Mouse (Mus musculus): ENCODE measurements around the gene P4htm. TPM values are rescaled to one million over a fixed set of nuclear protein-coding genes. Genes with fewer than 3 reads are reported as not detected.

P4htm gene
- total RNA-seq, 1 experiment, result 13.7 TPM

DNA sequence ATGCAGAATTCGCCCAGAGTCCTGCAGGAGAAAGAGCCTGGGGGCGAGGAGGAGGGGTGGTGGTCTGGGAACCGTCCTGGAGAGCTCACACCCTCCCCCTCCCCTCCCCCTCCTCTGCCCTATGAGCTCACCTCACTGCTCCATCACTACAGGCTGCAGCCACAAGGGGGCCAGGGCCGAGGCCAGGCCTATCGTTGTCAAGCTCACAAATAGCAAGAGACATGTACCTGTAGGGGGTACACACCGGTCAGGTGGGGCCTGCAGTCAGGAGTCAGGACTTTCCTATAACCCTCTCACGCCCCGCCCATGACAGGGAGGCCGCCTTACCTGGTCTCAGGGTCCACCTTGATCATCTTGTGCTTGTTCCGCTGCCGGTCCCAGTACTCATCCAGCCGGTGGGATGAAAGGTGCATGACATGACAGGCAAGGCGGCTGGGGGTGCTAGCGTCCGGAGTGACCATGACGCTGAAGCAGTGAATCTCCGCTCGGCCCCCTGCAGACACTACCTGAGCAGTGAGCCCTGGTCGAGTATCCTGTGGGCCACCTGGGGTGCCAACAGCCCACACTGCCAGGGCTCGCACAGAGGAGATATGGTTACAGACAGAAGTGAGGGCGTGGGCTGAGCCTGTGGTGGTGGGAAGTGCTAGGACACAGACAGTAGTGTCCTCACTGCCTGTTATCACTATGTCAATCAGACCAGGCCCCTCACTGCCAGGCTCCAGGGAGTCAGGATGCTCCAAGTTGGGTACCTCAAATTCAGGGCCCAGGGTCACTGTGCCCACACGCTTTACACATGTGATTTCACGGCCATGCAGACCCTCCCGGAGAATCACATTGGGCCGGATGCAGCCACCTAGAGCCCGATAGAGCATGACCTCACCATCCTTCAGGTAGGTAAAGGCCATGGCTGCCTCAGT lies 23.4 kb downstream of the P4htm start:
- H3K36me3 ChIP-seq (ENCODE audit: control insufficient read depth, insufficient read depth, low read length, poor library complexity, severe bottlenecking), result peaks cover 35% of the 10 kb centered on the region
- peak overlapping the region; percentile 17; the same call in 1 of the 2 replicates for H3K9ac ChIP-seq (ENCODE audit: insufficient read depth, low read depth, low read length, poor library complexity, severe bottlenecking)
- H3K4me1 ChIP-seq (ENCODE audit: control insufficient read depth in 2 of 2, insufficient read depth in 2 of 2, low read length in 2 of 2, poor library complexity in 1 of 2), result peaks cover 4 to 41% of the 10 kb centered on the region in 2 experiments; a peak in 3 of 4 replicates

DNA sequence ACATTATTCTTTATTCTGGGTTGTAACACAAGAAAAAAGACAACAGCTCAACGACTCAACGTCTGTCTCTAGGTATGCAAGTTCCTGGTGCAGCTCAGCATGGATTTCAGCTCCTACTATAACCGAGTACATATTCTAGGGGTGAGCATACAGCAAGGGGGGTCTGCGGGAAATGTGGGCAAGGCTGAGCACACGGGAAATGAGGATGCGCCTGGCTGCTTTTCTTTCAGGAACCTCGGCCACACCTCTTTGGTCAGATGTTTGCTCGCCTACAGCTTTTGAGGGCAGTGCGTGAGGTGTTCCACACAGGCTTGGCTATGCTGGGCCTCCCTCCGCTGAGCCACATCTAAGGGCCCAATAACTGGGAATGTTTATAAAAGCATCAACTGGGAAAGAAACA lies 25.1 kb downstream of the P4htm start:
- DNase-seq (ENCODE audit: low read depth, low spot score), result no peak
- peaks cover 6 to 39% of the 10 kb centered on the region in 2 experiments; a peak in 3 of 4 replicates for H3K4me1 ChIP-seq (ENCODE audit: control insufficient read depth in 2 of 2, insufficient read depth in 2 of 2, low read length in 2 of 2, poor library complexity in 1 of 2)
- H3K36me3 ChIP-seq (ENCODE audit: control insufficient read depth, insufficient read depth, low read length, poor library complexity, severe bottlenecking), result peaks cover 35% of the 10 kb centered on the region
- in situ Hi-C loops (cut with MboI; ENCODE audit: low sequenced_read_pairs in 2 of 2, unreplicated experiment in 2 of 2), result no loop called here
- H3K27ac ChIP-seq (ENCODE audit: insufficient read depth, low read depth, low read length, poor library complexity, severe bottlenecking), result no peak overlapping the region
- TF ChIP-seq ZNF384 (IDR thresholded peaks at IDR 0.05; ENCODE audit: low read depth, low read length), result no peak
- TF ChIP-seq MAFK (IDR thresholded peaks at IDR 0.05; ENCODE audit: insufficient read depth, low read depth, low read length), result no peak
- no peak for TF ChIP-seq CHD2 (IDR thresholded peaks at IDR 0.05; ENCODE audit: low read depth, low read length)
- TF ChIP-seq HCFC1 (IDR thresholded peaks at IDR 0.05; ENCODE audit: borderline replicate concordance, insufficient read depth, low read length), result no peak
- TF ChIP-seq ZC3H11A (IDR thresholded peaks at IDR 0.05; ENCODE audit: borderline replicate concordance, low read depth, low read length), result no peak
- H3K4me3 ChIP-seq (ENCODE audit: insufficient read depth in 1 of 2, low read depth in 1 of 2, low read length in 2 of 2, poor library complexity in 1 of 2, severe bottlenecking in 1 of 2), result no peak overlapping the region
- no peak overlapping the region for H3K9ac ChIP-seq (ENCODE audit: insufficient read depth, low read depth, low read length, poor library complexity, severe bottlenecking)
- no peaks in the 10 kb centered on the region for H3K9me3 ChIP-seq (ENCODE audit: control insufficient read depth, insufficient read depth, low read depth, low read length)

More for the DNA sequence above, 23.4 kb downstream of the P4htm start:
- Histone ChIP-seq H3K27ac (ENCODE audit: insufficient read depth, low read depth, low read length, poor library complexity, severe bottlenecking) (peak overlapping the region; percentile 29; the same call in 1 of the 2 replicates), H3K4me3 (ENCODE audit: insufficient read depth in 1 of 2, low read depth in 1 of 2, low read length in 2 of 2, poor library complexity in 1 of 2, severe bottlenecking in 1 of 2) (peak overlapping the region; percentile 2 to 9; a peak in 1 of 4 replicates), H3K9me3 (ENCODE audit: control insufficient read depth, insufficient read depth, low read depth, low read length) (no peaks in the 10 kb centered on the region)
- in situ Hi-C loops (cut with MboI; ENCODE audit: low sequenced_read_pairs in 2 of 2, unreplicated experiment in 2 of 2), result no loop called here
- TF ChIP-seq HCFC1 (IDR thresholded peaks at IDR 0.05; ENCODE audit: borderline replicate concordance, insufficient read depth, low read length), result no peak
- TF ChIP-seq ZC3H11A (IDR thresholded peaks at IDR 0.05; ENCODE audit: borderline replicate concordance, low read depth, low read length), result no peak
- TF ChIP-seq ZNF384 (IDR thresholded peaks at IDR 0.05; ENCODE audit: low read depth, low read length), result no peak
- TF ChIP-seq CHD2 (IDR thresholded peaks at IDR 0.05; ENCODE audit: low read depth, low read length), result no peak
- TF ChIP-seq MAFK (IDR thresholded peaks at IDR 0.05; ENCODE audit: insufficient read depth, low read depth, low read length), result no peak
- DNase-seq (ENCODE audit: low read depth, low spot score), result peak; percentile 82

DNA sequence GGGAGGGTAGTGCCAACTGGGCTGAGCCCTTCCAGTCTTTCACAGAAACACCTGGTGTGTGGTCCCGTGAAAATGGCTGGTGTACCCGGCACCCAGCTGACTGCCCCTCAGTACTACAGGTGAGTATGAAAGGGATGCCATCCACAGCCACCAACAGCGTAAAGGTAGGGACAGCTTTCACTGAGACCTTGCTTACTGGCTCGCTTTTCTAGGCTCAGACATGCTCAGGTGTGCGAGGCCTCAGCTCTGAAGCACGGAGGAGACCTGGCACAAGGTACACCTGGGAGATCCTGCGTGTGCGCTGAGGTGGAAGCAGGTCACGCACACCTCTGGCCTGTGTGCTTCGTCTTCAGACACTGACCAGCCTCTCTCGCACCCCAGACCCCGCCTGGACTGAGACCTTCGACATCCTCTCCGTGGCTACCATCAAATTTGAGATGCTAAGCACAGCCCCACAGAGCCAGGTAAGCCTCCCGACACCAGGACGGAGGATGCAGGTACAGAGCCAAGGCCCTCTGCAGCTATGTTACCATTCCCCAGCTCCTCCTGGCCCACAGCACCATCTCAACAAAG lies 26.0 kb downstream of the P4htm start:
- H3K9ac ChIP-seq (ENCODE audit: insufficient read depth, low read depth, low read length, poor library complexity, severe bottlenecking), result no peak overlapping the region
- in situ Hi-C loops (cut with MboI; ENCODE audit: low sequenced_read_pairs in 2 of 2, unreplicated experiment in 2 of 2), result no loop called here
- TF ChIP-seq MAFK (IDR thresholded peaks at IDR 0.05; ENCODE audit: insufficient read depth, low read depth, low read length), result no peak
- no peak for TF ChIP-seq HCFC1 (IDR thresholded peaks at IDR 0.05; ENCODE audit: borderline replicate concordance, insufficient read depth, low read length)
- TF ChIP-seq CHD2 (IDR thresholded peaks at IDR 0.05; ENCODE audit: low read depth, low read length), result no peak
- TF ChIP-seq ZC3H11A (IDR thresholded peaks at IDR 0.05; ENCODE audit: borderline replicate concordance, low read depth, low read length), result no peak
- H3K4me3 ChIP-seq (ENCODE audit: insufficient read depth in 1 of 2, low read depth in 1 of 2, low read length in 2 of 2, poor library complexity in 1 of 2, severe bottlenecking in 1 of 2), result no peak overlapping the region
- no peak for DNase-seq (ENCODE audit: low read depth, low spot score)
- H3K27ac ChIP-seq (ENCODE audit: insufficient read depth, low read depth, low read length, poor library complexity, severe bottlenecking), result no peak overlapping the region
- H3K9me3 ChIP-seq (ENCODE audit: control insufficient read depth, insufficient read depth, low read depth, low read length), result no peaks in the 10 kb centered on the region
- H3K36me3 ChIP-seq (ENCODE audit: control insufficient read depth, insufficient read depth, low read length, poor library complexity, severe bottlenecking), result peaks cover 35% of the 10 kb centered on the region
- peaks cover 6 to 32% of the 10 kb centered on the region in 2 experiments; a peak in 3 of 4 replicates for H3K4me1 ChIP-seq (ENCODE audit: control insufficient read depth in 2 of 2, insufficient read depth in 2 of 2, low read length in 2 of 2, poor library complexity in 1 of 2)

DNA sequence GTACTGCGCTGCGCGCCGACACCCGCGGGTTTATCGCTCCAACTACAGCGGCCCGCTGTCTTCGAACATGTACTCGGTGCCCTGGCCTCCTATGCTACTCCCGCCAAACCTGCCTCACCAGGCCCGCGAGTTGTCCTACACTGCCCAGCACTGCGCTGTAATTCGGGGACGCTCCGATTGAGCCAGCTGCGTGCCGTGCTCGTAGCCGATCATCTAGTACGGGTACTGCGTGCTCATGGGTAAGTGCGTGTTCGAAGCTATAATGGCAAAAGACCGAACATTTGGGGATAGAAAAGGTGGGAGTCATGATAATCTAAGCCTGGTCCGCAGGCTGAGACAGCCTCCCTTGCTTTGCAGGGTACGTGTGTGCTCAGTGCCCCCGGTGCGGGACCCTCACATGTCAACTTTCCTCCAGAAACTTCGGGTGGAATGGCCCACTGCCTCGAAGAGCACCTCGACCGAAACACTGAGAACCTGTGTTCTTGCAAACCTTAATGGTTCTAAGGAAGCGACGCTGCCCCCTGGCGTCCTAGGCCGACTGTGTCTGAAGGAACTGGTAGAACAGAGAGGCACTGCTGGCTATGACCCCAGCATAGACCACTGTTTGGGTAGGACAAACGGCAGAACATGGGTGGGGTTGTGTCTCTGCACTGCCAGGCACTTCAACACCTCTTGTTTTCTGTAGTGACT lies 27.1 kb downstream of the P4htm start:
- in situ Hi-C loops (cut with MboI; ENCODE audit: low sequenced_read_pairs in 2 of 2, unreplicated experiment in 2 of 2), result no loop called here
- Histone ChIP-seq H3K4me1 (ENCODE audit: control insufficient read depth in 2 of 2, insufficient read depth in 2 of 2, low read length in 2 of 2, poor library complexity in 1 of 2) (peaks cover 6 to 32% of the 10 kb centered on the region in 2 experiments; a peak in 3 of 4 replicates), H3K9me3 (ENCODE audit: control insufficient read depth, insufficient read depth, low read depth, low read length) (no peaks in the 10 kb centered on the region), H3K27ac (ENCODE audit: insufficient read depth, low read depth, low read length, poor library complexity, severe bottlenecking) (peak overlapping the region; percentile 14; the same call in 1 of the 2 replicates), H3K36me3 (ENCODE audit: control insufficient read depth, insufficient read depth, low read length, poor library complexity, severe bottlenecking) (peaks cover 34% of the 10 kb centered on the region), H3K9ac (ENCODE audit: insufficient read depth, low read depth, low read length, poor library complexity, severe bottlenecking) (peak overlapping the region; percentile 76), H3K4me3 (ENCODE audit: insufficient read depth in 1 of 2, low read depth in 1 of 2, low read length in 2 of 2, poor library complexity in 1 of 2, severe bottlenecking in 1 of 2) (peak overlapping the region; percentile 76 to 81)
- DNase-seq (ENCODE audit: low read depth, low spot score), result peak; percentile 81
- TF ChIP-seq HCFC1 (IDR thresholded peaks at IDR 0.05; ENCODE audit: borderline replicate concordance, insufficient read depth, low read length) (no peak), ZC3H11A (IDR thresholded peaks at IDR 0.05; ENCODE audit: borderline replicate concordance, low read depth, low read length) (no peak), ZNF384 (IDR thresholded peaks at IDR 0.05; ENCODE audit: low read depth, low read length) (no peak), MAFK (IDR thresholded peaks at IDR 0.05; ENCODE audit: insufficient read depth, low read depth, low read length) (no peak), CHD2 (IDR thresholded peaks at IDR 0.05; ENCODE audit: low read depth, low read length) (no peak)
